Mouse (Mus musculus) megakaryocyte, adult 5-6 weeks (primary cell): ENCODE results near the gene Hoxd11. TPM values are rescaled to one million over a fixed set of nuclear protein-coding genes. Genes with fewer than 3 reads are reported as not detected.

ENCODE experiments used
- ATAC-seq: 2 replicates; pipeline ENCODE4 v1.8.0; 2016; ENCODE audit warnings: mild to moderate bottlenecking, inconsistent platforms; ENCODE audit not compliant: poor library complexity, severe bottlenecking
- total RNA-seq, 2 experiments: library from RNA; stranded (forward) in 1 of 2; stranded (reverse) in 1 of 2; fragments of 153-499, 151-499 nt in 1 of 2; fragments of 221-1000, 200-1000 nt in 1 of 2; gene quantifications; 2 replicates each; pipeline versions ENCODE4 v1.2.3 to v1.2.4; 2015 to 2017

The Hoxd11 gene
- total RNA-seq, 2 experiments from 2014 or later, result not detected

- peak; percentile 39; the same call in 1 of the 2 replicates for ATAC-seq
These were observed 15.9 kb upstream of the Hoxd11 start for GRCm38 (mm10) chr2:74663291-74663925.

- no peak for ATAC-seq
These were observed 12.9 kb upstream of the Hoxd11 start for GRCm38 (mm10) chr2:74666411-74666810.

GRCm38 (mm10) chr2:74667191-74667841, 12.0 kb upstream of the Hoxd11 start:
- no peak for ATAC-seq

DNA sequence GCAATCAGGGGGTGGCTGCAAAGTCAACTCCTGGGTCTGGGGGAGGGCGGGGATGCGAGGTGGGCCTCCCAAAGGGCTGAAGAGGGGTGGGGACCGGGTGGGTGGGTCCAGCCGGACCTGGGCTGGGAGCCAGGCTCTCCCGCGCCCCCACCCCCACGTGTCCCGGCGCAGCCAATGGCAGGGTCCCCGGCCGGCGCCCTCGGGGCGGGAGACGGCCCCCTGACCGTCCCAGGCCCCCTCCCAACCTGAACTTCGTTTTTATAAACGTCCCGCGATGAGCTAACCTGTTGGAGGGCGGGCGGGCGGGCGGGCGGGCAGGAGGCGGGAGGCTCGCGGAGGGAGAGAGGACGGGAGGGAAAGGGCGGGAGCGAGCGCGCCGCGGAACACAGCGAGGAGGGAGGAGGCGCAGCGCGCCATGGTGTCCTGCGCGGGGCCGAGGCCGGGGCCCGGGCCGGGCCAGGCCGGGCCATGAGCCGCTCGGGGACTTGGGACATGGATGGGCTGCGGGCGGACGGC, 11.5 kb upstream of the Hoxd11 start, which contains the start of gene Hoxd13:
Hoxd13 (plus strand) TSS at position 469 of the 516 bp plus-strand sequence.
- no peak for ATAC-seq

DNA sequence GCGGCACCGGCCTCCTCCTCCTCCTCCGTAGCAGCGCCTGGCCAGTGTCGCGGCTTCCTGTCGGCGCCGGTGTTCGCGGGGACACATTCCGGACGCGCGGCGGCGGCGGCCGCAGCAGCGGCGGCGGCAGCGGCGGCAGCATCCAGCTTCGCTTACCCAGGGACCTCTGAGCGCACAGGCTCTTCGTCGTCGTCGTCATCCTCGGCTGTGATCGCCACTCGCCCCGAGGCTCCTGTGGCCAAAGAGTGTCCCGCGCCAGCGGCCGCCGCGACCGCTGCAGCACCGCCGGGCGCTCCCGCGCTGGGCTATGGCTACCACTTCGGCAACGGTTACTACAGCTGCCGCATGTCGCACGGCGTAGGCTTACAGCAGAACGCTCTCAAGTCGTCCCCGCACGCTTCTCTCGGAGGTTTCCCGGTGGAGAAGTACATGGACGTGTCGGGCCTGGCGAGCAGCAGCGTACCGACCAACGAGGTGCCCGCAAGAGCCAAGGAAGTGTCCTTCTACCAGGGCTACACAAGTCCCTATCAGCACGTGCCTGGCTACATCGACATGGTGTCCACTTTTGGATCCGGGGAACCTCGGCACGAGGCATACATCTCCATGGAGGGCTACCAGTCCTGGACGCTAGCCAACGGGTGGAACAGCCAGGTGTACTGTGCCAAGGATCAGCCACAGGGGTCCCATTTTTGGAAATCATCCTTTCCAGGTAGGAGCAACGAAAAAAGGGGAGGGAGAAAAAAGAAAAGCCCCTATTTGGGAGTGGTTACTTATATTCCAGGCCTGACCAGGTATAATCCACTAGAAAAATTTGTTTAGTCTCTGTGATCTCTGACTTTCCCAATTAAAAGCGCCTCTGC, 10.8 kb upstream of the Hoxd11 start:
- ATAC-seq, result no peak

GRCm38 (mm10) chr2:74669230-74669578, 10.2 kb upstream of the Hoxd11 start:
- ATAC-seq, result no peak

DNA sequence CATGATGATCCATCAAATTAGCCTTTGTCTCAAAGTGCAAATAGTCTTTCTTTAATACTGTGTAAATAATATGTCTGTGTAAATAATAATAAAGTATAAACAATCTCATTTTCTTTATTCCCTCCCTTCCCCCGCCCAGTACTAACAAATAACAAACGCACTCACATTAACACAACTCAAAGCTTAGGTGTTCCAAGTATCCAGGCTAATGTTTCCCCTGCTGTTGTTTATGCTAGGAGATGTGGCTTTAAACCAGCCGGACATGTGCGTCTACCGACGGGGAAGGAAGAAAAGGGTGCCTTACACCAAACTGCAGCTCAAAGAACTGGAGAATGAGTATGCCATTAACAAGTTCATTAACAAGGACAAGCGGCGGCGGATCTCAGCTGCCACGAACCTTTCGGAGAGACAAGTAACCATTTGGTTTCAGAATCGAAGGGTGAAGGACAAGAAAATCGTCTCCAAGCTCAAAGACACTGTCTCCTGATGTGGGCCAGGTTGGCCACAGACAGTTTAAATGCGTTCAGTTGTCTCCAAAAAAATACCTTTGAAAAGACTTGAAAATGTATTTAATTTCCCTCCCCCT, 9.6 kb upstream of the Hoxd11 start:
- ATAC-seq, result no peak

GRCm38 (mm10) chr2:74670632-74671188, 8.6 kb upstream of the Hoxd11 start:
- ATAC-seq, result no peak

DNA sequence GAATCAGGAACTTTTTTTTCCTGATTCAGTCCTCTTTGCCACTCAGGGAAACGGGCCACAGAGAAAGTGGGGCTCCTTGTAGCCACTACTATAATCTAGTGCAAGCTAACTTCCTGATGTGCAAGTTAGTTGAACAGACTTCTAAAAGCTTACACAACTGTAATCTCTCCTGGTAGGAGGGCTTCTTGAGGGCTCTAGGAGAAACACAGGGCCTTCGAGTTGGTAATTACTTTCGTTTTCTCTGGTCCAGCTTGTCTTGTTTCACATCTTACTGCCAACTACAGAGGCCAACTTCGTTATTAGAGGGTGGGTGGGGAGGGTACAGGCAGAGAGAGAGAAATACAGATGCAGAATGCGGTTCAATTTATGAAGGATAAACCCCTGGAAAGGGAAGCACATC, 7.5 kb upstream of the Hoxd11 start:
- no peak for ATAC-seq

- peak; percentile 90 for ATAC-seq
These were observed 6.6 kb upstream of the Hoxd11 start for GRCm38 (mm10) chr2:74672481-74673362.

DNA sequence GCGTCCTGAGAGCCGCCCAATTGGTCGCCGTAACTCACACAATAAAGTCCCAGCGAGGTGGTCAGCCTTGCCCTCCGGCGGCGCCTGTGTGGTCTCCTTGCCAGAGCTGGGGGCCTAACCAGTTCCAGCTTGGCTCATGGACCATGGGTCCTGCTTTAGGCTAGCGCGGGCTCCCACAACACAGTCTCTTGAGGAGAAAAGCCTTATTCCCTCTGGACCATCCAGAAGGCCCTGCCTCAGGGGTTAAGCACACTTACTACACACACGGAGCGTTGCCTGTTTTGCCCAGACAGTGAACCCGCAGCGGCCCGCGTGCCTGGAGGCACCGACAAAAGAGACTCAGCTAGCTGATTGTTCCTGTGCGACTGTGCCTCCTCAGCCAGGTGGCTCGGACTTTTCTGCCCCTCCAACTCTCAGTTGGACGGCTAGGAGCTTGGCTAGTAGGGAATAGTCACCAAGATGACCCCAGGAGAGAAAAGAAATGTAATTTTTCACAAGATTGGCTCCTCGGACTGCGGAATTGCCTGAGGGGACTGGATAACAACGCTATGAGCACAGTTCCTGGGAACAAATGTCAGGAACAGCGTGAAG, 5.4 kb upstream of the Hoxd11 start:
- ATAC-seq, result no peak

GRCm38 (mm10) chr2:74674881-74675665, 4.3 kb upstream of the Hoxd11 start, which contains the start of gene Hoxd12:
Gene Hoxd12, plus strand, starts transcription at chr2:74675013.
- no peak for ATAC-seq

DNA sequence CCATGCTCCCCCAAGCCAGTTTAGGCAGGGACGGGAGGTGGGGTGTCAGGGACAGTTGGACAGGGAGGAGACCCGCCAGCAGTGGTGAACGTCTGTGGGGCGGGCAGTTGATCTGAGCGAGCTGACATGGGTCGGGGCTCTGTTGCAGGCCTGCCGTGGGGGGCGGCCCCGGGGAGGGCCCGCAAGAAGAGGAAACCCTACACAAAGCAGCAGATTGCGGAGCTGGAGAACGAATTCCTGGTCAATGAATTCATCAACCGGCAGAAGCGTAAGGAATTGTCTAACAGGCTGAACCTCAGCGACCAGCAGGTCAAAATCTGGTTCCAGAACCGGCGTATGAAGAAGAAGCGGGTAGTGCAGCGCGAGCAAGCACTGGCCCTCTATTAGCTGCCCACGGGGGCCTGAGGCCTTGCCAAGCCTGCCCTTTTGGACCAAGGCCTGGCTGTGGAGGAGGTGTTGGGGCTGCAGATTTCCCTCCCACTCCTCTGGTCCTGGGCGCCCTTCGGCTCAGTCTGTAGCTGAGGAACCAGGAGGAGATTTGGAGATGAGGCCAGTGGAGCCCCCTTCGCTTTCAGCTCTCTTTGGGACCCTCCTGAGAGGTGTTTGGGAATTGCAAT, 3.6 kb upstream of the Hoxd11 start:
- ATAC-seq, result no peak

DNA sequence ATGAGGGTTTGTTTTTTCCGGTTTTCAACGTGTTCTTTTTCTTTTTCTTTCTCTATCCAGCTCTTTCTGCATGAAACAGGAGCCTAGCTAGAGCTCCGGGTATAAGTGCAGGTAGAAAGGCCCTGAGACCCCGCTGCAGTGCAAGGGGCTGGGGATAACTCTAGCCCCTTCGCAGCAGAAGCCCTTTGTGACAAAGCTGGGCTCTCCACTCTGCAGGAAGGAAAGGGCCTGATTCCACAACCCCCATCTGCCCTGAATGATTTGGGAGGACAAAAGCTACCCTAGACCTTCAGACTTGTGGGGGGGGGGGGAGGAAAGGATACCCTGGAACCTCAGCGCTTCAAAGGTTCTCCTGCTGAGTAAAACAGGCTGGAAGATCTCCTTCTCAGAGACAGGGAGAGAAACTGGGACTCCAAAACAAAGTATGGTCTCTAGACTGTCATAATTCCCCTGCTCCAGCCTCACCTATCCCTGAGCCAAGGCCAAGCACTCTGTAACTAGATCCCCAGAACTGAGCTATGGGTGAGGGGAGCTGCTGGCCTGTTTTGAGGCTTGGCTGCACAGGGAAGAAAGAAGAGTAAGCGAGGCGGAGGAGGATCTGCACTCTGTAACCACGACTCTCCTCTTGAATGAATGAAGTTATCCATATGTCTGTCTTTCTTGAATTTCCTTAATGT, 2.8 kb upstream of the Hoxd11 start:
- no peak for ATAC-seq

DNA sequence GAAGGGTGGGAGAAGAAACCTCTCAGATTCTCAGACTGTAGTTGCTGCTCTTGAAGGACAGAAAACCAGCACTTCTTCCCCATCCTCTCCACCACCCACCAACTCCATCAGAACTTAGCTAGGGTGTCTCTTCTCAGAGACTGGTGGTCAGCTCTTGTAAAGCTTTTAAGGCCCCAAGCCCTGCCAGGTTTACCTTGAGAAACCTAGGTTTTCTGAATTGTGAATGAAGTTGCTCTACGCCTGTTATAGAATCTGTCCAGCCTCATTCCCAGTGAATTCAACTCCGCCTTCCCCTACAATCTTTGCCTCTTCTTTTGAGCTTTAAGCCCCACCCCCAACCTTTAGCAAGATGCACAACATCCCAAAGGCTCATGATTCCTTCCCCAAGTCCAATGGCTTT, 2.3 kb upstream of the Hoxd11 start:
- no peak for ATAC-seq

- peak; percentile 13; the same call in 1 of the 2 replicates for ATAC-seq
These were observed 227 bp downstream of the Hoxd11 start for GRCm38 (mm10) chr2:74679596-74679971.

DNA sequence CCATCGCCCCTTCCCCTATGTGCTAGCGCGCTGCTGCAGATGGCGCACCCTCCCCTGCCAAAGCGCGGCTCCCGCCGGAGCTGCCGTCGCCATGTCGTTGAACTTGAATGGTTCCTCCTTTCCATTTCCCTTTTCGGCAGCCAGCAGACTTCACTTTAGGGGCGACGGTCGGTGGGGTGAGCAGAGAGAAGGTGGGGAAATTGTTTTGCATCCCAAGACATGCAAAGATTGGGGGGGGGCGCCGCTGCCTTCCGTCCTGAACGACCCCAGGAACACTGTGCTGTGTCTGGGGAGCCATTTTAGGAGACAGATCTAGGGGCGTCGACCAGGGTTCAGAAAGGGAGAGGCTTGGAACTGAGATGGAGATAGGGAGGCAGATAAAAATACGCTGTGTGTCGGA, 623 bp downstream of the Hoxd11 start:
- ATAC-seq, result peak; percentile 44
